Mouse (Mus musculus): ENCODE data around the gene Poc1b. TPM values are rescaled to one million over a fixed set of nuclear protein-coding genes. Genes with fewer than 3 reads are reported as not detected.
"Not testable (repeated sequence)": the region's sequence is repeated elsewhere in the genome, so short reads cannot be mapped to it uniquely, and the experiment has no call there.

Gene Poc1b
- polyA plus RNA-seq, 1 experiment, result 9.9 TPM

GRCm38 (mm10) chr10:99209146-99209800, 102.4 kb downstream of the Poc1b start:
- peaks cover 39% of the 10 kb centered on the region for H3K27me3 ChIP-seq (replicated peaks)
- TF ChIP-seq GATA1 (IDR thresholded peaks at IDR 0.05; ENCODE audit: borderline replicate concordance, low read length), result no peak
- TF ChIP-seq FLI1 (IDR thresholded peaks at IDR 0.05; ENCODE audit: low read length), result no peak
- peaks cover 8% of the 10 kb centered on the region for H3K4me1 ChIP-seq
- H3K4me3 ChIP-seq (replicated peaks), result no peak overlapping the region
- H3K9me3 ChIP-seq, result no peaks in the 10 kb centered on the region
- no peaks in the 10 kb centered on the region for H3K36me3 ChIP-seq (replicated peaks; ENCODE audit: low read length)

- TF ChIP-seq GATA1 (IDR thresholded peaks at IDR 0.05; ENCODE audit: borderline replicate concordance, low read length) (no peak), FLI1 (IDR thresholded peaks at IDR 0.05; ENCODE audit: low read length) (no peak)
- no peak overlapping the region for H3K4me3 ChIP-seq (replicated peaks)
- H3K4me1 ChIP-seq, result peaks cover 5% of the 10 kb centered on the region; the same call in 1 of the 2 replicates
- H3K9me3 ChIP-seq, result no peaks in the 10 kb centered on the region
- no peaks in the 10 kb centered on the region for H3K36me3 ChIP-seq (replicated peaks; ENCODE audit: low read length)
- peaks cover 41% of the 10 kb centered on the region for H3K27me3 ChIP-seq (replicated peaks)
These were observed 104.2 kb downstream of the Poc1b start for GRCm38 (mm10) chr10:99211021-99211420.

DNA sequence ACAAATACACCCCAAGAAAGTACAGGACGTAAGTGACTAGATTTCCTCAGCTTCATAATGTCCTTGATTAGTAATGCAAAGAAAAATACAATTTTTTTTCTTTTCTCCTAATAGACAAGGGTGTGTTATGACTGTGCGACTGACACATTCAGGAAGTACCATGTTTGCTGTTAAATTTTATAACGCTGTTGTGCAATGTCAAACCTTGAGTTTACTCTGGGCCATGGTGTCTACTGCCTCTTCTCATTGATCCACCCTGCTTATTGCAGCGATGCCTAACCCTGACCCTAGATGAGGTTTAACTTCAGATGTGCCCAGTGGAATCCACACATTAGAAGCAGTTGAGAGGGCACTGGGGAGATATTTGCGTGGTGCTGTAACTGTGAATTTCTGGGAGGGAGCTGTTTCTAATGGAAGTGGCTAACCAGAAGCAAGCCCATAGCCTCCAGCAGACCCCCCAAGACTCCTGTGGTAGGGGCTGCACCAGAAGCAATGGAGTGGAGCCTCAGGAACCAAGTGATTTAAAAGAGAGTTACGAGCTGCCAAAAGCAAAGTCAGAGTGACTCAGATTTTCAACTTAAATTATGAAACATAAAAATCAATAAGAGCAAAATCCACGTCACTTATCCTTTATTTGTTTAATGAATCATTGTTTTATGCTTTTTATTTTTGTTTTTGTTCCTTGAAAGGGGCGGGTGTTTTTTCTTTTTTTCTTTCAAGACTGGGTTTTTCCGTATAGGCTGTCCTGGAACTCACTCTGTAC, 104.8 kb downstream of the Poc1b start:
- TF ChIP-seq GATA1 (IDR thresholded peaks at IDR 0.05; ENCODE audit: borderline replicate concordance, low read length) (no peak), FLI1 (IDR thresholded peaks at IDR 0.05; ENCODE audit: low read length) (no peak)
- Histone ChIP-seq H3K36me3 (replicated peaks; ENCODE audit: low read length) (no peaks in the 10 kb centered on the region), H3K4me1 (peaks cover 5% of the 10 kb centered on the region; the same call in 1 of the 2 replicates), H3K4me3 (replicated peaks) (no peak overlapping the region), H3K9me3 (no peaks in the 10 kb centered on the region), H3K27me3 (replicated peaks) (peaks cover 37% of the 10 kb centered on the region)

GRCm38 (mm10) chr10:99214421-99215299, 107.8 kb downstream of the Poc1b start:
- H3K4me3 ChIP-seq (replicated peaks), result no peak overlapping the region
- H3K9me3 ChIP-seq, result no peaks in the 10 kb centered on the region
- TF ChIP-seq GATA1 (IDR thresholded peaks at IDR 0.05; ENCODE audit: borderline replicate concordance, low read length) (no peak), FLI1 (IDR thresholded peaks at IDR 0.05; ENCODE audit: low read length) (no peak)
- no peaks in the 10 kb centered on the region for H3K36me3 ChIP-seq (replicated peaks; ENCODE audit: low read length)
- peaks cover 5% of the 10 kb centered on the region; the same call in 1 of the 2 replicates for H3K4me1 ChIP-seq
- peaks cover 26% of the 10 kb centered on the region for H3K27me3 ChIP-seq (replicated peaks)

- H3K9me3 ChIP-seq; H3K36me3 ChIP-seq (replicated peaks; ENCODE audit: low read length); H3K4me3 ChIP-seq (replicated peaks); H3K4me1 ChIP-seq: not testable (repeated sequence)
- H3K27me3 ChIP-seq (replicated peaks), result peaks cover 24% of the 10 kb centered on the region
These were observed 109.7 kb downstream of the Poc1b start for GRCm38 (mm10) chr10:99216570-99216969.

- no peaks in the 10 kb centered on the region for H3K36me3 ChIP-seq (replicated peaks; ENCODE audit: low read length)
- no peaks in the 10 kb centered on the region for H3K9me3 ChIP-seq
- 0 out of 2 replicates have a peak, but pooled peaks cover 4% of the 10 kb centered on the region for H3K4me1 ChIP-seq
- TF ChIP-seq FLI1 (IDR thresholded peaks at IDR 0.05; ENCODE audit: low read length) (no peak), GATA1 (IDR thresholded peaks at IDR 0.05; ENCODE audit: borderline replicate concordance, low read length) (no peak)
- no peak overlapping the region for H3K4me3 ChIP-seq (replicated peaks)
- H3K27me3 ChIP-seq (replicated peaks), result peaks cover 45% of the 10 kb centered on the region
These were observed 114.7 kb downstream of the Poc1b start for GRCm38 (mm10) chr10:99221540-99221939.

- Histone ChIP-seq H3K4me3 (replicated peaks) (no peak overlapping the region), H3K36me3 (replicated peaks; ENCODE audit: low read length) (no peaks in the 10 kb centered on the region), H3K27me3 (replicated peaks) (peaks cover 54% of the 10 kb centered on the region), H3K9me3 (no peaks in the 10 kb centered on the region), H3K4me1 (peaks cover 10% of the 10 kb centered on the region)
- TF ChIP-seq GATA1 (IDR thresholded peaks at IDR 0.05; ENCODE audit: borderline replicate concordance, low read length), result no peak
- no peak for TF ChIP-seq FLI1 (IDR thresholded peaks at IDR 0.05; ENCODE audit: low read length)
These were observed 115.9 kb downstream of the Poc1b start for GRCm38 (mm10) chr10:99222726-99223125.

DNA sequence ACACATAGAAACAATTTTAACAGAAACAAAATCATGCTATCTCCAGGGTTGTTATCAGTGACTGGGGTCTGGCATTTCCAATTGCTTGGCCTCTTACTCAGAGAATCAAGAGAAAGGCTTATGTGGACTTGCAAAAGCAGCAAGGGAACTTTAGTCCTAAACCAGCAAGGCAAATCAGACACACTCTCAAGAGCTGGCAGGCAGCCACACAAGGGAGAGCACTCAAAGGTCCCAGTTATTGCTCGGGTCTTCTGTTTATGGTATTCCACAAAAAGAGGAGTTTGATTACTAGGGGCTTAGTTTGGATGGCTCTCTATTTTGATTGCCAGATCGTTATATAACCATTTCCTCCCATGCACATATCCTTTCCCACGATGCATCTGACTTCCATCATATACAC, 117.4 kb downstream of the Poc1b start:
- Histone ChIP-seq H3K27me3 (replicated peaks) (peaks cover 65% of the 10 kb centered on the region), H3K9me3 (no peaks in the 10 kb centered on the region), H3K4me3 (replicated peaks) (no peak overlapping the region), H3K36me3 (replicated peaks; ENCODE audit: low read length) (no peaks in the 10 kb centered on the region), H3K4me1 (peaks cover 25% of the 10 kb centered on the region)
- TF ChIP-seq FLI1 (IDR thresholded peaks at IDR 0.05; ENCODE audit: low read length) (no peak), GATA1 (IDR thresholded peaks at IDR 0.05; ENCODE audit: borderline replicate concordance, low read length) (no peak)

DNA sequence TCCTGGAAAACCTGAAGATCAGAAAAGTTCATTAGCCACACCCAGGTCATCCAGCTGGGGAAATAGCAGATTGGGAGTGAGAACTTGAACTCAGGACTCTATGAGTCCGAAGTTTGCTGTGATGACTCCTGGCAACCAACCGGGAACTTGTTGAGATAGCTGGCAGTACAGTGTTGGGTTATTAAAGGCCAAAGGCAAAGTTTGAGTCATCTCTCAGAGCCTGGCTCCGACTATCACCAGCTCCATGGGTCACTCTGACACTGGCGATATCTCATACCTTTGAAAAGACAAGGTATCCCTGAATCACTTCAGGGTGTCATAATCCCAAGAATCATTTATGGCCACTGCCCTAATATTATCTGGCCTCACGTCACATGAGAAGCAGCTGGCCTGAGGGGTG, 119.9 kb downstream of the Poc1b start:
- TF ChIP-seq GATA1 (IDR thresholded peaks at IDR 0.05; ENCODE audit: borderline replicate concordance, low read length), result no peak
- no peak for TF ChIP-seq FLI1 (IDR thresholded peaks at IDR 0.05; ENCODE audit: low read length)
- H3K4me3 ChIP-seq (replicated peaks), result no peak overlapping the region
- peaks cover 77% of the 10 kb centered on the region for H3K27me3 ChIP-seq (replicated peaks)
- H3K9me3 ChIP-seq, result no peaks in the 10 kb centered on the region
- H3K36me3 ChIP-seq (replicated peaks; ENCODE audit: low read length), result no peaks in the 10 kb centered on the region
- peaks cover 28% of the 10 kb centered on the region for H3K4me1 ChIP-seq
